Mouse (Mus musculus): ENCODE results near the gene Plxna4.

GRCm38 (mm10) chr6:32480741-32481140, 107.3 kb downstream of the Plxna4 start:
- TF ChIP-seq CHD2 (IDR thresholded peaks at IDR 0.05; ENCODE audit: low read depth, low read length) = no peak
- no peak for TF ChIP-seq ZC3H11A (IDR thresholded peaks at IDR 0.05; ENCODE audit: borderline replicate concordance, low read depth, low read length)

All from ES-E14 (cell line).